Mouse (Mus musculus) MEL (cell line): ENCODE measurements around the gene Akap1. TPM values are rescaled to one million over a fixed set of nuclear protein-coding genes. Genes with fewer than 3 reads are reported as not detected.

Source experiments
- DNase-seq: peaks from one replicate; pipeline ENCODE4 v3.0.0; 2011; ENCODE audit warnings: low read depth, low spot score
- H3K27ac ChIP-seq: 2 replicates; pipeline ENCODE4 v1.5.1; 2012; ENCODE audit warnings: low read depth, mild to moderate bottlenecking, control low read depth, low read length, moderate library complexity; ENCODE audit not compliant: control insufficient read depth
- H3K27me3 ChIP-seq, 2 experiments: fragments of 150-350 bp in 1 of 2; sonication (generic) in 1 of 2; 2 replicates each; pipeline ENCODE4 v1.6.1; 2012; ENCODE audit warnings: low read length in 2 of 2, mild to moderate bottlenecking in 2 of 2, improper control_type of control experiment in 1 of 2, moderate library complexity in 1 of 2; ENCODE audit not compliant: insufficient read depth in 2 of 2, control insufficient read depth in 1 of 2
- H3K36me3 ChIP-seq, 2 experiments: 2 replicates each; pipeline ENCODE4 v1.6.1; 2012 to 2014; ENCODE audit warnings: low read length in 2 of 2, improper control_type of control experiment in 1 of 2, inconsistent platforms in 1 of 2, mild to moderate bottlenecking in 1 of 2; ENCODE audit not compliant: insufficient read depth in 2 of 2, control insufficient read depth in 1 of 2
- H3K4me1 ChIP-seq, 2 experiments: fragments of 150-350 bp in 1 of 2; sonication (generic) in 1 of 2; 2 replicates each; pipeline ENCODE4 v1.6.1; 2012; ENCODE audit warnings: low read length in 2 of 2, improper control_type of control experiment in 1 of 2, mild to moderate bottlenecking in 1 of 2; ENCODE audit not compliant: insufficient read depth in 2 of 2, control insufficient read depth in 1 of 2
- H3K4me3 ChIP-seq, 2 experiments: fragments of 150-350 bp in 1 of 2; sonication (generic) in 1 of 2; 2 replicates each; pipeline ENCODE4 v1.5.1; 2012; ENCODE audit warnings: low read depth in 2 of 2, low read length in 2 of 2, mild to moderate bottlenecking in 2 of 2, moderate library complexity in 2 of 2, control low read depth in 1 of 2, improper control_type of control experiment in 1 of 2; ENCODE audit not compliant: control insufficient read depth in 1 of 2, insufficient read depth in 1 of 2
- H3K79me2 ChIP-seq: 2 replicates; pipeline ENCODE4 v1.6.1; 2012; ENCODE audit warnings: mild to moderate bottlenecking, low read length, moderate library complexity; ENCODE audit not compliant: control insufficient read depth, poor library complexity, insufficient read depth
- H3K9ac ChIP-seq: 2 replicates; pipeline ENCODE4 v1.6.1; 2012; ENCODE audit warnings: low read depth, mild to moderate bottlenecking, control low read depth, low read length, moderate library complexity; ENCODE audit not compliant: control insufficient read depth, poor library complexity, severe bottlenecking
- H3K9me3 ChIP-seq: fragments of 150-350 bp; sonication (generic); replicated peaks from 2 replicates; pipeline ENCODE4 v1.6.1; 2012; ENCODE audit warnings: mild to moderate bottlenecking, low read length, improper control_type of control experiment, moderate library complexity; ENCODE audit not compliant: insufficient read depth
- CTCF ChIP-seq, 3 experiments: IDR thresholded peaks in 2 of 3; conservative IDR thresholded peaks in 1 of 3; 2 replicates each; pipeline ENCODE4 v1.5.1; 2011 to 2012; ENCODE audit warnings: low read length in 3 of 3, low read depth in 2 of 3, mild to moderate bottlenecking in 2 of 3, improper control_type of control experiment in 1 of 3, inconsistent platforms in 1 of 3, mixed read lengths in 1 of 3, moderate library complexity in 1 of 3; ENCODE audit not compliant: control insufficient read depth in 1 of 3, insufficient read depth in 1 of 3, poor library complexity in 1 of 3, severe bottlenecking in 1 of 3
- GABPA ChIP-seq: IDR thresholded peaks from 2 replicates; pipeline ENCODE4 v1.6.1; 2012; ENCODE audit warnings: low read depth, mild to moderate bottlenecking, inconsistent platforms, low read length, improper control_type of control experiment, moderate library complexity
- GATA1 ChIP-seq: IDR thresholded peaks from 2 replicates; pipeline ENCODE4 v1.6.1; 2011; ENCODE audit warnings: low read depth, low read length, improper control_type of control experiment
- HCFC1 ChIP-seq: IDR thresholded peaks from 2 replicates; pipeline ENCODE4 v1.6.1; 2012; ENCODE audit warnings: low read depth, mild to moderate bottlenecking, inconsistent platforms, low read length, improper control_type of control experiment, moderate library complexity
- MAX ChIP-seq: IDR thresholded peaks from 2 replicates; pipeline ENCODE4 v1.6.1; 2011; ENCODE audit warnings: low read length, improper control_type of control experiment
- MEF2A ChIP-seq: IDR thresholded peaks from 2 replicates; pipeline ENCODE4 v1.6.1; 2014; ENCODE audit warnings: low read depth, mild to moderate bottlenecking, inconsistent platforms, low read length, improper control_type of control experiment; ENCODE audit not compliant: poor library complexity, insufficient replicate concordance, severe bottlenecking; ENCODE audit errors: extremely low read depth
- POLR2AphosphoS5 ChIP-seq: IDR thresholded peaks from 2 replicates; pipeline ENCODE4 v1.6.1; 2012; ENCODE audit warnings: low read depth, borderline replicate concordance, mild to moderate bottlenecking, inconsistent platforms, low read length, moderate library complexity, mixed read lengths
- RAD21 ChIP-seq: IDR thresholded peaks from 2 replicates; pipeline ENCODE4 v1.6.1; 2011; ENCODE audit warnings: mild to moderate bottlenecking, low read depth, low read length, improper control_type of control experiment
- SIN3A ChIP-seq: IDR thresholded peaks from 2 replicates; pipeline ENCODE4 v1.6.1; 2012; ENCODE audit warnings: low read length, improper control_type of control experiment, inconsistent platforms
- SMC3 ChIP-seq: IDR thresholded peaks from 2 replicates; pipeline ENCODE4 v1.6.1; 2011; ENCODE audit warnings: low read depth, low read length, improper control_type of control experiment
- TBP ChIP-seq: IDR thresholded peaks from 2 replicates; pipeline ENCODE4 v1.8.0; 2011; ENCODE audit warnings: low read depth, low read length, improper control_type of control experiment
- TCF12 ChIP-seq: IDR thresholded peaks from 2 replicates; pipeline ENCODE4 v1.6.1; 2014; ENCODE audit warnings: low read depth, mild to moderate bottlenecking, inconsistent platforms, low read length, improper control_type of control experiment, moderate library complexity
- UBTF ChIP-seq: IDR thresholded peaks from 2 replicates; pipeline ENCODE4 v1.6.1; 2012; ENCODE audit warnings: low read depth, mild to moderate bottlenecking, inconsistent platforms, low read length, improper control_type of control experiment, moderate library complexity, borderline replicate concordance; ENCODE audit not compliant: insufficient read depth
- ZC3H11A ChIP-seq: IDR thresholded peaks from 2 replicates; pipeline ENCODE4 v1.6.1; 2012; ENCODE audit warnings: low read depth, mild to moderate bottlenecking, inconsistent platforms, low read length, improper control_type of control experiment
- ZKSCAN1 ChIP-seq: IDR thresholded peaks from 2 replicates; pipeline ENCODE4 v1.6.1; 2012; ENCODE audit warnings: low read depth, mild to moderate bottlenecking, inconsistent platforms, low read length, improper control_type of control experiment, moderate library complexity
- ZMIZ1 ChIP-seq: IDR thresholded peaks from 2 replicates; pipeline ENCODE4 v1.6.1; 2012; ENCODE audit warnings: low read depth, mild to moderate bottlenecking, inconsistent platforms, low read length, improper control_type of control experiment, moderate library complexity
- polyA plus RNA-seq, 2 experiments: library from polyadenylated mRNA; stranded (reverse) in 1 of 2; unstranded in 1 of 2; fragments of >175 nt in 1 of 2; fragments of >200 nt in 1 of 2; gene quantifications; 2 replicates each; pipeline versions ENCODE4 v1.2.1 to v1.2.4; 2012; ENCODE audit warnings: low replicate concordance in 2 of 2, low read depth in 1 of 2; ENCODE audit not compliant: insufficient read length in 2 of 2, insufficient read depth in 1 of 2, missing spikeins in 1 of 2
- total RNA-seq: library from RNA; depleted of rRNA; stranded (reverse); fragments of 300-350 nt; gene quantifications from 2 replicates; pipeline ENCODE4 v1.2.3, GENCODE M21; 2012

The Akap1 gene
- total and polyA plus RNA-seq, 3 experiments: 39.0 to 70.5 (median 59.6) TPM

DNA sequence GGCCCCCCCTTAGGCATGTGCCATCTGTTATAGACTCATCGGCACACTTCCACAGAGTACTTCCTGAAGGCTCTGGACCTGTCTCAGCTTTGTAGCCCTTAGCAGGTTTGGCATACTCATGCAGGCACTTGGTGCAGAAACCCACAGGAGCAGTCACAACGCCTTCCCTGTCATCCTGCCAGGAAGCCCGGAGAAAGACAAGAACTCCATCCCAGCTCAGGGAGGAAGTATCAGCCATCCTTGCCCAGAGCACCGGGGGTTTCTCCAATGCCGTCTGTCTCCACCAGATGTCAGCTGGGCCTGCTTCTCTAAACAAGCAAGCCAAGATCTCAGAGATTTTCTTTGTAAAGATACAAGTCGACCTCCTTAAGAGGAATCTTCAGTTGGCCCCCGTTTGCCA lies 38.5 kb downstream of the Akap1 start:
- Histone ChIP-seq H3K27me3 (peaks cover 4 to 5% of the 10 kb centered on the region in 2 experiments), H3K4me3 (no peak overlapping the region), H3K79me2 (no peaks in the 10 kb centered on the region), H3K36me3 (peaks cover 0 to 2% of the 10 kb centered on the region in 2 experiments; a peak in 1 of 4 replicates), H3K9me3 (no peaks in the 10 kb centered on the region), H3K27ac (no peak overlapping the region), H3K4me1 (no peaks in the 10 kb centered on the region; a peak in 1 of 4 replicates), H3K9ac (no peak overlapping the region)
- DNase-seq: no peak
- TF ChIP-seq HCFC1 (no peak), ZMIZ1 (no peak)

DNA sequence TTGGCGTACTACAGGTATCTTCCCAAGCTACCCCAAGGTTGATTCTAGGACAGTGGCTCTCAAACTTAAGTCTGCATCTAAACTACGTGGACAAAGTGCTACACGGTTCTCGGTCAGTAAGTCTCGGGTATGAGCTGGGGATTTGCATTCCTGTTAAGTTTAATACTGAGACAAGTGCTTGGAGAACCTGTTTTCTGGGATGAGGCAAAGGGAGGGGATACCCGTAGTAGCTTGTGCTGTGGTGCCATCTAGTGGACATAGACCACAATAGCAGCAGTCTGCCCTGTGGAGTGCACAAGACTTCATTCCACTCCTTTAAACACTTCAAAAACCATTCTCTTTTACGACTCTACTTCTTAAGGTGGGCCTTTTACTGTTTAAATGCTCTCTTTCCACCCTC lies 41.4 kb downstream of the Akap1 start:
- no peaks in the 10 kb centered on the region for H3K36me3 ChIP-seq
- no peaks in the 10 kb centered on the region for H3K9me3 ChIP-seq
- H3K4me1 ChIP-seq: no peaks in the 10 kb centered on the region; a peak in 1 of 4 replicates
- peak overlapping the region; percentile 56 for H3K9ac ChIP-seq
- H3K27me3 ChIP-seq: peaks cover 6 to 7% of the 10 kb centered on the region in 2 experiments
- H3K27ac ChIP-seq: no peak overlapping the region
- peak overlapping the region; percentile 65 to 75 for H3K4me3 ChIP-seq
- peak; percentile 87 for DNase-seq
- TF ChIP-seq GABPA: no peak
- peak; percentile 91 for TF ChIP-seq ZC3H11A
- no peak for TF ChIP-seq POLR2AphosphoS5
- TF ChIP-seq GATA1: no peak
- peak; percentile 85 for TF ChIP-seq SMC3
- TF ChIP-seq MAX: no peak
- TF ChIP-seq MEF2A: no peak
- peak; percentile 81 to 97 (median 83) for TF ChIP-seq CTCF (IDR thresholded peaks at IDR 0.05 in 2 of 3, conservative IDR thresholded peaks at IDR 0.05 in 1 of 3; ENCODE audit: control insufficient read depth in 1 of 3, insufficient read depth in 1 of 3, low read depth in 2 of 3, low read length in 3 of 3, poor library complexity in 1 of 3, severe bottlenecking in 1 of 3)
- TF ChIP-seq TBP: 0 out of 2 replicates have a peak, but pooled peaks have one; percentile 26
- TF ChIP-seq RAD21: peak; percentile 88
- no peak for TF ChIP-seq UBTF
- TF ChIP-seq HCFC1: no peak
- no peak for TF ChIP-seq SIN3A
- TF ChIP-seq TCF12: no peak
- H3K79me2 ChIP-seq: no peaks in the 10 kb centered on the region

DNA sequence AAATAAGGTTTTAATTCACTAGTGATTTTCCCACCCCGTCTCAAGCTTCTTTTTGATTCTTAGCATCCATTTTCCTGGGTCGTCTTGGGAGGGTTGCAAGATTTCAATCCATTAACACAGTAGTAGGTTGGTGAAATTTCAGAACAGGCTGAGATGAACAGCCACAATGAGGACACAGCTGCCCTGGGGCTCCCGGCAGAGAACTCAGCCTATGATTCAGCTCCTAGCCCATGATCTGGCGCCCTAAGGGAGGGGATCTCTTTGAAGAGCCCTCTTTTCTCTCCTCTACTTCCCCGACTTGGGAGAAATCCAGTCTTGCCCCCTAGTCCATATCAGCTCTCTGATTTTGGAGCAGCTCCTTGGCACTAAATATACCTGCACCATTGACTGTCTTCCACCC lies 41.9 kb downstream of the Akap1 start:
- Histone ChIP-seq H3K4me3 (no peak overlapping the region), H3K36me3 (no peaks in the 10 kb centered on the region)
- DNase-seq: no peak
- TF ChIP-seq ZKSCAN1: no peak
- TF ChIP-seq, all 39 proteins: peak for 0
- Histone ChIP-seq H3K27me3 (peaks cover 6 to 7% of the 10 kb centered on the region in 2 experiments), H3K4me1 (no peaks in the 10 kb centered on the region; a peak in 1 of 4 replicates), H3K9ac (no peak overlapping the region), H3K27ac (no peak overlapping the region), H3K79me2 (no peaks in the 10 kb centered on the region), H3K9me3 (no peaks in the 10 kb centered on the region)
